Mouse (Mus musculus) heart, embryonic 14.5 days (tissue): ENCODE measurements around the gene Chst14. TPM values are rescaled to one million over a fixed set of nuclear protein-coding genes. Genes with fewer than 3 reads are reported as not detected.

Source experiments
- ATAC-seq: fragments of 200-750 bp; cut with Nextera tagmentation; 2 replicates; pipeline ENCODE4 v1.8.0; 2017; ENCODE audit warnings: low read depth, moderate TSS enrichment; ENCODE audit not compliant: insufficient number of reproducible peaks, insufficient read depth, low FRiP score
- H3K27ac ChIP-seq, 2 experiments: fragments of 200-500 bp in 1 of 2; fragments of 300-500 bp in 1 of 2; sonication (generic) in 1 of 2; replicated peaks in 1 of 2; 2 replicates each; pipeline ENCODE4 v1.5.1; 2012 to 2014; ENCODE audit warnings: low read depth in 2 of 2, low read length in 2 of 2, control low read depth in 1 of 2, mild to moderate bottlenecking in 1 of 2, mixed read lengths in 1 of 2; ENCODE audit not compliant: control insufficient read depth in 1 of 2, insufficient read depth in 1 of 2
- H3K27me3 ChIP-seq: fragments of 300-500 bp; sonication (generic); 2 replicates; pipeline ENCODE4 v1.6.1; 2014; ENCODE audit warnings: mild to moderate bottlenecking, low read length, control low read depth; ENCODE audit not compliant: control insufficient read depth, insufficient read depth
- H3K36me3 ChIP-seq: fragments of 300-500 bp; sonication (generic); 2 replicates; pipeline ENCODE4 v1.6.1; 2014; ENCODE audit warnings: mild to moderate bottlenecking, control low read depth, low read length, mixed read lengths; ENCODE audit not compliant: control insufficient read depth, insufficient read depth
- H3K4me1 ChIP-seq, 2 experiments: fragments of 200-500 bp in 1 of 2; fragments of 300-500 bp in 1 of 2; sonication (generic) in 1 of 2; 2 replicates each; pipeline ENCODE4 v1.6.1; 2012 to 2014; ENCODE audit warnings: low read length in 2 of 2, control low read depth in 1 of 2, mixed read lengths in 1 of 2; ENCODE audit not compliant: control insufficient read depth in 2 of 2, insufficient read depth in 2 of 2
- H3K4me2 ChIP-seq: fragments of 300-500 bp; sonication (generic); 2 replicates; pipeline ENCODE4 v1.6.1; 2014; ENCODE audit warnings: mild to moderate bottlenecking, low read length
- H3K4me3 ChIP-seq, 2 experiments: fragments of 200-500 bp in 1 of 2; fragments of 300-500 bp in 1 of 2; sonication (generic) in 1 of 2; 2 replicates each; pipeline ENCODE4 v1.5.1; 2012 to 2014; ENCODE audit warnings: low read length in 2 of 2, mild to moderate bottlenecking in 2 of 2, control low read depth in 1 of 2, low read depth in 1 of 2, moderate library complexity in 1 of 2; ENCODE audit not compliant: control insufficient read depth in 1 of 2, insufficient read depth in 1 of 2
- H3K9ac ChIP-seq: fragments of 300-500 bp; sonication (generic); 2 replicates; pipeline ENCODE4 v1.6.1; 2014; ENCODE audit warnings: mild to moderate bottlenecking, low read length
- H3K9me3 ChIP-seq: fragments of 300-500 bp; sonication (generic); 2 replicates; pipeline ENCODE4 v1.6.1; 2016; ENCODE audit warnings: low read length, control low read depth; ENCODE audit not compliant: control insufficient read depth
- WGBS: fragments of 180-500 bp; shearing (Covaris S2); extraction: QIAGEN DNeasy Blood & Tissue Kit; methylation state at CpG from one replicate; pipeline ENCODE4 v1.1.7; 2014; 5-methylcytosine and 5-hydroxymethylcytosine counted together
- polyA plus RNA-seq: library from polyadenylated mRNA; unstranded; fragments of >200 nt; fragmentation: Nextera tagmentation; extraction: Ambion mirVana; gene quantifications from 2 replicates; pipeline ENCODE4 v1.2.1, GENCODE M21; 2014

The Chst14 gene
- polyA plus RNA-seq, 1 experiment from 2014 or later, result 25.7 TPM

GRCm38 (mm10) chr2:118900826-118901140, 25.5 kb upstream of the Chst14 start:
- H3K4me2 ChIP-seq, result peak overlapping the region; percentile 99
- no peak overlapping the region for H3K27ac ChIP-seq
- peak overlapping the region; percentile 43 to 93 for H3K4me3 ChIP-seq
- H3K36me3 ChIP-seq, result no peaks in the 10 kb centered on the region
- WGBS, result 0% methylated on average over 11 of the region's 11 CpGs
- H3K9ac ChIP-seq, result peak overlapping the region; percentile 74
- ATAC-seq, result no peak
- H3K4me1 ChIP-seq, result peaks cover 22 to 41% of the 10 kb centered on the region in 2 experiments
- peaks cover 49% of the 10 kb centered on the region for H3K27me3 ChIP-seq
- no peaks in the 10 kb centered on the region for H3K9me3 ChIP-seq

- WGBS, result under 1% methylated on average over 68 of the region's 120 CpGs
- Histone ChIP-seq H3K27ac (peak overlapping the region; percentile 51 to 77), H3K9ac (peak overlapping the region; percentile 87), H3K4me3 (peak overlapping the region; percentile 93), H3K4me2 (peak overlapping the region; percentile 99), H3K36me3 (no peaks in the 10 kb centered on the region), H3K4me1 (peaks cover 22 to 40% of the 10 kb centered on the region in 2 experiments), H3K27me3 (peaks cover 43% of the 10 kb centered on the region), H3K9me3 (no peaks in the 10 kb centered on the region)
- ATAC-seq, result peak; percentile 91
Observed at GRCm38 (mm10) chr2:118901175-118902031, 24.9 kb upstream of the Chst14 start.

- Histone ChIP-seq H3K9me3 (no peaks in the 10 kb centered on the region), H3K27me3 (peaks cover 34% of the 10 kb centered on the region), H3K4me3 (peak overlapping the region; percentile 93), H3K9ac (peak overlapping the region; percentile 87), H3K27ac (peak overlapping the region in 1 of 2 experiments; percentile 77; a peak in 2 of 4 replicates), H3K4me1 (peaks cover 16 to 31% of the 10 kb centered on the region in 2 experiments), H3K4me2 (peak overlapping the region; percentile 99), H3K36me3 (no peaks in the 10 kb centered on the region)
- peak; percentile 35 for ATAC-seq
- WGBS, result under 1% methylated on average over 91 of the region's 106 CpGs
Observed at GRCm38 (mm10) chr2:118902051-118903025, 24.0 kb upstream of the Chst14 start.

- Histone ChIP-seq H3K4me1 (peaks cover 15 to 22% of the 10 kb centered on the region in 2 experiments; a peak in 3 of 4 replicates), H3K27ac (no peak overlapping the region)
Observed at GRCm38 (mm10) chr2:118903333-118903741, 23.0 kb upstream of the Chst14 start.

GRCm38 (mm10) chr2:118905433-118906117, 20.7 kb upstream of the Chst14 start:
- WGBS, result 88% methylated on average over 7 of the region's 7 CpGs
- Histone ChIP-seq H3K9ac (no peak overlapping the region), H3K36me3 (no peaks in the 10 kb centered on the region)

More at GRCm38 (mm10) chr2:118903333-118903741, 23.0 kb upstream of the Chst14 start:
- H3K36me3 ChIP-seq, result no peaks in the 10 kb centered on the region
- peak overlapping the region; percentile 93 for H3K4me3 ChIP-seq
- peak overlapping the region; percentile 99 for H3K4me2 ChIP-seq
- 9% methylated on average over 10 of the region's 10 CpGs for WGBS
- peak overlapping the region; percentile 87 for H3K9ac ChIP-seq
- no peak for ATAC-seq
- H3K27me3 ChIP-seq, result peaks cover 24% of the 10 kb centered on the region
- H3K9me3 ChIP-seq, result no peaks in the 10 kb centered on the region

GRCm38 (mm10) chr2:118906118-118906492, 20.2 kb upstream of the Chst14 start:
- H3K36me3 ChIP-seq, result no peaks in the 10 kb centered on the region
- no peak overlapping the region for H3K4me2 ChIP-seq
- H3K9me3 ChIP-seq, result no peaks in the 10 kb centered on the region
- 92% methylated on average over 5 of the region's 5 CpGs for WGBS
- no peak overlapping the region for H3K27ac ChIP-seq
- H3K9ac ChIP-seq, result no peak overlapping the region
- H3K27me3 ChIP-seq, result no peaks in the 10 kb centered on the region
- peaks cover 7 to 13% of the 10 kb centered on the region in 2 experiments; a peak in 3 of 4 replicates for H3K4me1 ChIP-seq
- no peak overlapping the region for H3K4me3 ChIP-seq
- ATAC-seq, result no peak

More at GRCm38 (mm10) chr2:118905433-118906117, 20.7 kb upstream of the Chst14 start:
- Histone ChIP-seq H3K27me3 (0 out of 2 replicates have a peak, but pooled peaks cover 3% of the 10 kb centered on the region), H3K27ac (no peak overlapping the region), H3K4me1 (peaks cover 10 to 17% of the 10 kb centered on the region in 2 experiments; a peak in 3 of 4 replicates), H3K4me2 (no peak overlapping the region), H3K4me3 (no peak overlapping the region), H3K9me3 (no peaks in the 10 kb centered on the region)
- no peak for ATAC-seq

GRCm38 (mm10) chr2:118907781-118908180, 18.5 kb upstream of the Chst14 start:
- peaks cover 7 to 13% of the 10 kb centered on the region in 2 experiments; a peak in 3 of 4 replicates for H3K4me1 ChIP-seq
- 58% methylated on average over 3 of the region's 3 CpGs for WGBS

More at GRCm38 (mm10) chr2:118907781-118908180, 18.5 kb upstream of the Chst14 start:
- Histone ChIP-seq H3K4me2 (no peak overlapping the region), H3K9me3 (no peaks in the 10 kb centered on the region), H3K36me3 (no peaks in the 10 kb centered on the region), H3K27ac (no peak overlapping the region), H3K27me3 (no peaks in the 10 kb centered on the region), H3K4me3 (no peak overlapping the region), H3K9ac (no peak overlapping the region)
- ATAC-seq, result no peak
